Mouse (Mus musculus): ENCODE results near the gene Resp18. TPM values are rescaled to one million over a fixed set of nuclear protein-coding genes. Genes with fewer than 3 reads are reported as not detected.

Gene Resp18
- total and polyA plus RNA-seq, 2 experiments from 2014 or later = 332 to 409 TPM

GRCm38 (mm10) chr1:75231664-75232152 is 46.5 kb downstream of the Resp18 start, which contains the start of gene A630095N17Rik:
TSS of gene A630095N17Rik (minus strand) at chr1:75232102.
- 74% methylated on average over 5 of the region's 5 CpGs for WGBS
- Histone ChIP-seq H3K9ac (replicated peaks; ENCODE audit: low read length, poor library complexity, severe bottlenecking) (no peak within 1 kb of the TSS), H3K4me2 (ENCODE audit: low read depth, low read length, poor library complexity, severe bottlenecking) (no peak within 1 kb of the TSS), H3K4me3 (ENCODE audit: low read depth, low read length) (no peak within 1 kb of the TSS), H3K27ac (ENCODE audit: low read depth, low read length) (no peak within 1 kb of the TSS), H3K36me3 (ENCODE audit: insufficient read depth, low read length) (no peaks in the 10 kb centered on the region), H3K4me1 (ENCODE audit: insufficient read depth, low read length) (no peaks in the 10 kb centered on the region), H3K27me3 (ENCODE audit: insufficient read depth, low read length) (no peaks in the 10 kb centered on the region), H3K9me3 (ENCODE audit: low read length) (no peaks in the 10 kb centered on the region)
- ATAC-seq (ENCODE audit: low FRiP score) (no peak), DNase-seq (ENCODE audit: low spot score) (no peak)
- TF ChIP-seq CTCF (IDR thresholded peaks at IDR 0.05) = no peak

GRCm38 (mm10) chr1:75231224-75231623 is 47.0 kb downstream of the Resp18 start:
- ATAC-seq (ENCODE audit: low FRiP score) (no peak), DNase-seq (ENCODE audit: low spot score) (no peak)
- no peaks in the 10 kb centered on the region for H3K4me1 ChIP-seq (ENCODE audit: insufficient read depth, low read length)
- H3K9me3 ChIP-seq (ENCODE audit: low read length) = no peaks in the 10 kb centered on the region
- no peak overlapping the region for H3K4me3 ChIP-seq (ENCODE audit: low read depth, low read length)
- no peaks in the 10 kb centered on the region for H3K27me3 ChIP-seq (ENCODE audit: insufficient read depth, low read length)
- no peak overlapping the region for H3K9ac ChIP-seq (replicated peaks; ENCODE audit: low read length, poor library complexity, severe bottlenecking)
- H3K36me3 ChIP-seq (ENCODE audit: insufficient read depth, low read length) = no peaks in the 10 kb centered on the region
- H3K4me2 ChIP-seq (ENCODE audit: low read depth, low read length, poor library complexity, severe bottlenecking) = no peak overlapping the region
- WGBS = 79% methylated on average over 4 of the region's 4 CpGs
- no peak overlapping the region for H3K27ac ChIP-seq (ENCODE audit: low read depth, low read length)
- TF ChIP-seq CTCF (IDR thresholded peaks at IDR 0.05) = no peak

- TF ChIP-seq CTCF (IDR thresholded peaks at IDR 0.05) = no peak
- no peaks in the 10 kb centered on the region for H3K36me3 ChIP-seq (ENCODE audit: insufficient read depth, low read length)
- no peak overlapping the region for H3K27ac ChIP-seq (ENCODE audit: low read depth, low read length)
- DNase-seq (ENCODE audit: low spot score) = no peak
- H3K4me3 ChIP-seq (ENCODE audit: low read depth, low read length) = no peak overlapping the region
- no peaks in the 10 kb centered on the region for H3K9me3 ChIP-seq (ENCODE audit: low read length)
- H3K9ac ChIP-seq (replicated peaks; ENCODE audit: low read length, poor library complexity, severe bottlenecking) = no peak overlapping the region
- 74% methylated on average over 7 of the region's 7 CpGs for WGBS
- ATAC-seq (ENCODE audit: low FRiP score) = no peak
- no peak overlapping the region for H3K4me2 ChIP-seq (ENCODE audit: low read depth, low read length, poor library complexity, severe bottlenecking)
- no peaks in the 10 kb centered on the region for H3K4me1 ChIP-seq (ENCODE audit: insufficient read depth, low read length)
- H3K27me3 ChIP-seq (ENCODE audit: insufficient read depth, low read length) = no peaks in the 10 kb centered on the region
These were observed 47.8 kb downstream of the Resp18 start for GRCm38 (mm10) chr1:75230335-75230994.

- Histone ChIP-seq H3K27me3 (ENCODE audit: insufficient read depth, low read length) (no peaks in the 10 kb centered on the region), H3K4me2 (ENCODE audit: low read depth, low read length, poor library complexity, severe bottlenecking) (no peak overlapping the region), H3K27ac (ENCODE audit: low read depth, low read length) (no peak overlapping the region), H3K36me3 (ENCODE audit: insufficient read depth, low read length) (no peaks in the 10 kb centered on the region), H3K9ac (replicated peaks; ENCODE audit: low read length, poor library complexity, severe bottlenecking) (no peak overlapping the region), H3K4me1 (ENCODE audit: insufficient read depth, low read length) (no peaks in the 10 kb centered on the region), H3K4me3 (ENCODE audit: low read depth, low read length) (no peak overlapping the region), H3K9me3 (ENCODE audit: low read length) (no peaks in the 10 kb centered on the region)
- 81% methylated on average over 4 of the region's 4 CpGs for WGBS
- DNase-seq (ENCODE audit: low spot score) (no peak), ATAC-seq (ENCODE audit: low FRiP score) (no peak)
- TF ChIP-seq CTCF (IDR thresholded peaks at IDR 0.05) = no peak
These were observed 49.1 kb downstream of the Resp18 start for GRCm38 (mm10) chr1:75229158-75229557.

- H3K27ac ChIP-seq (ENCODE audit: low read depth, low read length) = no peak overlapping the region
These were observed 50.6 kb downstream of the Resp18 start for GRCm38 (mm10) chr1:75227653-75228052.

GRCm38 (mm10) chr1:75226138-75226537 is 52.1 kb downstream of the Resp18 start:
- no peak for TF ChIP-seq CTCF (IDR thresholded peaks at IDR 0.05)
- DNase-seq (ENCODE audit: low spot score) (no peak), ATAC-seq (ENCODE audit: low FRiP score) (no peak)
- Histone ChIP-seq H3K4me3 (ENCODE audit: low read depth, low read length) (no peak overlapping the region), H3K36me3 (ENCODE audit: insufficient read depth, low read length) (no peaks in the 10 kb centered on the region), H3K9me3 (ENCODE audit: low read length) (no peaks in the 10 kb centered on the region), H3K4me2 (ENCODE audit: low read depth, low read length, poor library complexity, severe bottlenecking) (no peak overlapping the region), H3K27ac (ENCODE audit: low read depth, low read length) (no peak overlapping the region), H3K9ac (replicated peaks; ENCODE audit: low read length, poor library complexity, severe bottlenecking) (no peak overlapping the region), H3K27me3 (ENCODE audit: insufficient read depth, low read length) (peaks cover 5% of the 10 kb centered on the region), H3K4me1 (ENCODE audit: insufficient read depth, low read length) (no peaks in the 10 kb centered on the region)
- WGBS = 70% methylated on average over 2 of the region's 2 CpGs

More at GRCm38 (mm10) chr1:75227653-75228052, 50.6 kb downstream of the Resp18 start:
- no peak for TF ChIP-seq CTCF (IDR thresholded peaks at IDR 0.05)
- ATAC-seq (ENCODE audit: low FRiP score) = no peak
- Histone ChIP-seq H3K4me2 (ENCODE audit: low read depth, low read length, poor library complexity, severe bottlenecking) (no peak overlapping the region), H3K36me3 (ENCODE audit: insufficient read depth, low read length) (no peaks in the 10 kb centered on the region), H3K4me1 (ENCODE audit: insufficient read depth, low read length) (no peaks in the 10 kb centered on the region), H3K4me3 (ENCODE audit: low read depth, low read length) (no peak overlapping the region), H3K9ac (replicated peaks; ENCODE audit: low read length, poor library complexity, severe bottlenecking) (no peak overlapping the region), H3K9me3 (ENCODE audit: low read length) (no peaks in the 10 kb centered on the region), H3K27me3 (ENCODE audit: insufficient read depth, low read length) (no peaks in the 10 kb centered on the region; the same call in 1 of the 2 replicates)
- 79% methylated on average over 1 of the region's 1 CpGs for WGBS
- no peak for DNase-seq (ENCODE audit: low spot score)
